Mouse (Mus musculus) kidney, adult 2 months (tissue): ENCODE data around the gene Slitrk5.

Experiments
- CTCF ChIP-seq: fragments of 200-500 bp; conservative IDR thresholded peaks from 2 replicates; pipeline ENCODE4 v1.5.1; 2011; ENCODE audit warnings: low read depth, mild to moderate bottlenecking, control low read depth, low read length, moderate library complexity, mixed read lengths; ENCODE audit not compliant: insufficient read depth, insufficient read length
- POLR2A ChIP-seq: fragments of 200-500 bp; IDR thresholded peaks from one replicate; pipeline ENCODE4 v1.6.1; 2011; ENCODE audit warnings: low read depth, low read length, control low read depth

- TF ChIP-seq CTCF (no peak), POLR2A (no peak)
Measured at GRCm38 (mm10) chr14:111683543-111683942, 8.6 kb downstream of the Slitrk5 start.
